Mouse (Mus musculus): ENCODE measurements around the gene Aff3. TPM values are rescaled to one million over a fixed set of nuclear protein-coding genes. Genes with fewer than 3 reads are reported as not detected.

Gene Aff3
- polyA plus RNA-seq, 1 experiment from 2014 or later, result 2.1 TPM

DNA sequence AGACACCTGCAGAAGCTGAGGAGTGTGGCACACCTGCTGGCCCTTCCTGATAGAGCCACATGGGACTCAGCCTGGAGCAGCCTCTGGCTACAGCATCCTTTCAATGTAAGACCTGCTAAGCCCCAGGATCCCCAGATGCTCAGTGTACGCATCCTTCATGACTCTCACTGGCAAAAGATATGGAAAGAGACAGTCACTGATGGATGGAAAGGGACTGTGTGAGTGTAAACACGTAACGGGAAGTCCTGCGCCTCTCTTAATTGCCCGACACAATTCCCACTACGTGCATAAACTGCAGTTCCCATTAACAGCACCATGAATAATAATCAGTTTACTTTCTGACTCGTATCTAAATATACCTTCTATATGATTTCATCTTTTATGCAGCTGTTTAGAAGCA, 275.2 kb downstream of the Aff3 start:
- no peaks in the 10 kb centered on the region for H3K36me3 ChIP-seq (ENCODE audit: control insufficient read depth, insufficient read depth)
- H3K9ac ChIP-seq (ENCODE audit: low read depth, low read length), result no peak overlapping the region
- WGBS, result 75% methylated on average over 7 of the region's 7 CpGs
- no peaks in the 10 kb centered on the region for H3K27me3 ChIP-seq (replicated peaks; ENCODE audit: control insufficient read depth, insufficient read depth, low read length)
- H3K27ac ChIP-seq (ENCODE audit: low read depth, low read length), result no peak overlapping the region
- no peak overlapping the region for H3K4me2 ChIP-seq (replicated peaks; ENCODE audit: low read depth)
- TF ChIP-seq CTCF (IDR thresholded peaks at IDR 0.05; ENCODE audit: low read depth), result no peak
- no peaks in the 10 kb centered on the region for H3K9me3 ChIP-seq (ENCODE audit: control insufficient read depth)
- no peak overlapping the region for H3K4me3 ChIP-seq (ENCODE audit: low read depth, low read length)
- no peaks in the 10 kb centered on the region for H3K4me1 ChIP-seq (replicated peaks; ENCODE audit: control insufficient read depth, insufficient read depth, low read length)
- no peak for ATAC-seq

DNA sequence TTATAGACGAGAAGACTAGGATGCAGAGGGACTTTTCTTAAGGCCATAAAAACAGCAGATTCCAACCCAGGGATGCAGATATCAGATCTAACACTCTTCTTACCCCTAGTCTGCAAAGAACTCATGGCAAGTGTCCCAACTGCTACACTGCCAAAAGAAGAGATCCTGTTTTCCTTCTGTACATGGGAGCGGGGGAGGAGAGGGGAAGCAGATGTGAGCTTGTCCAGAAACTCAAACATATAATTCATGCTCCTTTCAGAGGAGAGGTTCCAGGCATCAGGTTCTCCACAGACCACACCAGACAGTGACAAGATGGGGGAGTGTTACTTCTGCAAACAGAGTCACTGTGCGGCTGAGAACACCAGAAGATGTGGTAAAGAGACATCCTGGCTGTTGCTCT, 276.3 kb downstream of the Aff3 start:
- Histone ChIP-seq H3K27me3 (replicated peaks; ENCODE audit: control insufficient read depth, insufficient read depth, low read length) (no peaks in the 10 kb centered on the region), H3K36me3 (ENCODE audit: control insufficient read depth, insufficient read depth) (no peaks in the 10 kb centered on the region), H3K4me1 (replicated peaks; ENCODE audit: control insufficient read depth, insufficient read depth, low read length) (no peaks in the 10 kb centered on the region), H3K4me2 (replicated peaks; ENCODE audit: low read depth) (no peak overlapping the region), H3K27ac (ENCODE audit: low read depth, low read length) (no peak overlapping the region), H3K4me3 (ENCODE audit: low read depth, low read length) (no peak overlapping the region), H3K9ac (ENCODE audit: low read depth, low read length) (no peak overlapping the region), H3K9me3 (ENCODE audit: control insufficient read depth) (no peaks in the 10 kb centered on the region)
- ATAC-seq, result no peak
- TF ChIP-seq CTCF (IDR thresholded peaks at IDR 0.05; ENCODE audit: low read depth), result no peak
- 62% methylated on average over 3 of the region's 3 CpGs for WGBS

DNA sequence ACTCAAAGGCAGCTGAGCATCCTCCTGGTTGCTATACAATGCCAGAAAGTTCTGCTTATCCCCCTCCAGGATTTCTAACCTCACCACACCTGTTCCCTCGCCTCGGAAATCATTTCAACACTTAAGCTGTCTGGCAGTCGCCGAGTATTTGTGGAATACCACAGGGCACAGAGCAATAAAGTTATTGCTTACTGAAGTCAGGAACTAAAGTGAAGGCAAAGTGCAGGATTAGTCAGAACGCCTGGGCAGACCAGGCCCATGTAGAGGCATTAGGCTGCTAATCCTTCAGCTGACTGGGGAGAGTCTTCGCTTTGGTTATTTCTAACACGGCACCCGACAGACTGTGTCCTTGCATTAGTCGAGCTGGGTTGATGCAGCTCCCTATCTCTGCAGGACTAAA, 277.3 kb downstream of the Aff3 start:
- Histone ChIP-seq H3K27me3 (replicated peaks; ENCODE audit: control insufficient read depth, insufficient read depth, low read length) (no peaks in the 10 kb centered on the region), H3K4me2 (replicated peaks; ENCODE audit: low read depth) (no peak overlapping the region), H3K9ac (ENCODE audit: low read depth, low read length) (no peak overlapping the region), H3K4me3 (ENCODE audit: low read depth, low read length) (no peak overlapping the region), H3K27ac (ENCODE audit: low read depth, low read length) (no peak overlapping the region), H3K9me3 (ENCODE audit: control insufficient read depth) (no peaks in the 10 kb centered on the region), H3K4me1 (replicated peaks; ENCODE audit: control insufficient read depth, insufficient read depth, low read length) (no peaks in the 10 kb centered on the region), H3K36me3 (ENCODE audit: control insufficient read depth, insufficient read depth) (no peaks in the 10 kb centered on the region)
- 40% methylated on average over 9 of the region's 9 CpGs for WGBS
- TF ChIP-seq CTCF (IDR thresholded peaks at IDR 0.05; ENCODE audit: low read depth), result no peak
- ATAC-seq, result no peak

DNA sequence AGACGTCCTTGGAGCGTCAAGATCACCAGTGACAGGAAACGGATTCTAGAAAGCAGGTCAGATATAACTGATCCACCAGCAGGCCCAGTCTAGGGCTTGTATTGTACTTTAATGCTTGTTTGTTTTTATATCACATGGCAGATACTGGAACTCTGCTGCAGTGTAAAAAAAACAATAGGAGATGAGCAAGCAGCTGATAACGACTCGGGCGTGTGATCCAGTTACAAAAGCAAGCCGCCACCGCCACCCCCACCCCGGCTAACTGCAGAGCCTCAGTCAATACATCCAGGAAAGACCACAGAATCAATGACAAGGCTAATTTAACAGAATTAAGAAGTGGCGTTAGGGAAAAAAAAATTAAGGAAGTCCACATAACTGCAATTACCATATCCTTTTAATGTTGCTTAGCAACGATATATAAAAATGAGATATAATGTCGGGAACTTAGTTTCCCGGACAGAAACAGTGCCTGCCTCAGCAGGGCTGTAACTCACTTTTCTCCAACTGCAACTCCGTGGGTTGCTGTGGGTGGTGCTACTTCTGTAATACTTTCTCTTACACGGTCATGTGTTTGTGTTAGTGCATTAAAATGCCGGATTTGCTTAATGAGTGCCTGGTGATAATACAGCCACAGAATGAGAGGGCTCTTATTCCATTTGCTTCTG, 280.2 kb downstream of the Aff3 start:
- TF ChIP-seq CTCF (IDR thresholded peaks at IDR 0.05; ENCODE audit: low read depth), result no peak
- no peak overlapping the region for H3K27ac ChIP-seq (ENCODE audit: low read depth, low read length)
- no peaks in the 10 kb centered on the region for H3K4me1 ChIP-seq (replicated peaks; ENCODE audit: control insufficient read depth, insufficient read depth, low read length)
- WGBS, result 41% methylated on average over 16 of the region's 16 CpGs
- no peaks in the 10 kb centered on the region for H3K27me3 ChIP-seq (replicated peaks; ENCODE audit: control insufficient read depth, insufficient read depth, low read length)
- H3K9me3 ChIP-seq (ENCODE audit: control insufficient read depth), result no peaks in the 10 kb centered on the region
- H3K4me3 ChIP-seq (ENCODE audit: low read depth, low read length), result no peak overlapping the region
- H3K36me3 ChIP-seq (ENCODE audit: control insufficient read depth, insufficient read depth), result no peaks in the 10 kb centered on the region
- ATAC-seq, result no peak
- H3K9ac ChIP-seq (ENCODE audit: low read depth, low read length), result no peak overlapping the region
- no peak overlapping the region for H3K4me2 ChIP-seq (replicated peaks; ENCODE audit: low read depth)

DNA sequence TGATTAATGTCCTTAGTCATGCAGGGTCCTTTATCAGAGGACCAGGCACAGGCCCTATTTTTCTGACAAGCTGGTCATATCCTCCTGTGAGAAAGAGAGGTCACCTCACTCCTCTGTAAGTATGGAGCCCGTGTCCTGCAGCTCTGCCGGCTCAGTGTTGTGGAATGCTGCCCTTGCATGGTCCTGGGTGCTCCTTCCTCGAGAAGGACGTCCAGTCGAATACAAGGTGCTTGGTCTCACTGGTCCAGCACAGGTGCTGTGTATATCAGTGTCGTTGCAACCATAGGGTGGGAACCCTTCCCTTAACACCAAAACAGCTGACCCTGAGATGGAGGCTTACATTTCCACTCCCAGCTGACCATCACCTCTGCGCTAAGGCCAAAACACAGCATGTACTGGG, 280.7 kb downstream of the Aff3 start:
- Histone ChIP-seq H3K27me3 (replicated peaks; ENCODE audit: control insufficient read depth, insufficient read depth, low read length) (no peaks in the 10 kb centered on the region), H3K9ac (ENCODE audit: low read depth, low read length) (no peak overlapping the region), H3K4me1 (replicated peaks; ENCODE audit: control insufficient read depth, insufficient read depth, low read length) (no peaks in the 10 kb centered on the region), H3K9me3 (ENCODE audit: control insufficient read depth) (no peaks in the 10 kb centered on the region), H3K4me2 (replicated peaks; ENCODE audit: low read depth) (no peak overlapping the region), H3K4me3 (ENCODE audit: low read depth, low read length) (no peak overlapping the region), H3K27ac (ENCODE audit: low read depth, low read length) (no peak overlapping the region), H3K36me3 (ENCODE audit: control insufficient read depth, insufficient read depth) (no peaks in the 10 kb centered on the region)
- no peak for ATAC-seq
- TF ChIP-seq CTCF (IDR thresholded peaks at IDR 0.05; ENCODE audit: low read depth), result no peak
- WGBS, result 79% methylated on average over 7 of the region's 7 CpGs

DNA sequence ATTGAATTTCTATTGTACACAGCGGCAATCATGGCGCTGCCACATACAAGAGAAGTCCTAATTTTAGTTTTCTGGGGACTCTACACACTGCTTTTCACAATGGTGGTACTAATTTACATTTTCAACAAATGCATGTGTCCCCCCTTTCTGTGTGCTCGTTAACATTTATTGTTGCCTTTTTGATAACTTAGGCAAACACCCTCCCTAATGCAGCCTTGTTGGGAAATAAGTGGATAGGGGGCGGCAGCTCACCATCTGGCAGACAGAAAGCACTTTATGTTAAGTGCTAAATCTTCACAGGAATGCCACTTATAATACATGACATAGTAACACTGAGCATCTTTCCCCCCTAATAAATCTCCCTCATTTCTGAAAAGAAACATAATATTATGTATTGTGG, 282.1 kb downstream of the Aff3 start:
- no peak overlapping the region for H3K27ac ChIP-seq (ENCODE audit: low read depth, low read length)
- no peaks in the 10 kb centered on the region for H3K4me1 ChIP-seq (replicated peaks; ENCODE audit: control insufficient read depth, insufficient read depth, low read length)
- no peak overlapping the region for H3K4me2 ChIP-seq (replicated peaks; ENCODE audit: low read depth)
- H3K36me3 ChIP-seq (ENCODE audit: control insufficient read depth, insufficient read depth), result no peaks in the 10 kb centered on the region
- H3K27me3 ChIP-seq (replicated peaks; ENCODE audit: control insufficient read depth, insufficient read depth, low read length), result no peaks in the 10 kb centered on the region
- H3K9ac ChIP-seq (ENCODE audit: low read depth, low read length), result no peak overlapping the region
- WGBS, result 77% methylated on average over 4 of the region's 4 CpGs
- H3K4me3 ChIP-seq (ENCODE audit: low read depth, low read length), result no peak overlapping the region
- TF ChIP-seq CTCF (IDR thresholded peaks at IDR 0.05; ENCODE audit: low read depth), result no peak
- no peak for ATAC-seq
- no peaks in the 10 kb centered on the region for H3K9me3 ChIP-seq (ENCODE audit: control insufficient read depth)

DNA sequence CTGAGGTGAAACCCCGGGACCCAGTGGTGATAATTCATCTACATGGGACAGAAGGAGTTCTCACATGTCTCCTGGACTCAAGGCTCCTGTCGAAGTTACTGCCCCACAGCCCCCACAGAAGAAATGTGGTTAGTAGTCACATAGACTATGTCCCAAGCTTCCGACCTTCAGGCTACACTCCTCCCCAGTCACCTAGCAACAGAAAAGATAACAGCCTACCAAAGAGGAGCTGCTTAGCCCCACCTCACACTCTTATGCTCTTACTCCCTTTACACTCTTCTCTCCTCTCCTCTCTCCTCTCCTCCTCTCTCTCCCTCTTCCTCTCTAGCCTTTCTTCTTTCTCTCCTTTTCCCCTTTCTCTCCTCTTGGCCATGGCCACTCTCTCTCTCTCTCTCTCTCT, 286.8 kb downstream of the Aff3 start:
- WGBS, result 66% methylated on average over 3 of the region's 3 CpGs
- H3K36me3 ChIP-seq (ENCODE audit: control insufficient read depth, insufficient read depth), result no peaks in the 10 kb centered on the region

More for the DNA sequence above, 286.8 kb downstream of the Aff3 start:
- Histone ChIP-seq H3K9ac (ENCODE audit: low read depth, low read length) (no peak overlapping the region), H3K27me3 (replicated peaks; ENCODE audit: control insufficient read depth, insufficient read depth, low read length) (no peaks in the 10 kb centered on the region), H3K27ac (ENCODE audit: low read depth, low read length) (no peak overlapping the region), H3K4me1 (replicated peaks; ENCODE audit: control insufficient read depth, insufficient read depth, low read length) (no peaks in the 10 kb centered on the region), H3K4me2 (replicated peaks; ENCODE audit: low read depth) (no peak overlapping the region), H3K4me3 (ENCODE audit: low read depth, low read length) (no peak overlapping the region), H3K9me3 (ENCODE audit: control insufficient read depth) (no peaks in the 10 kb centered on the region)
- ATAC-seq, result no peak
- no peak for TF ChIP-seq CTCF (IDR thresholded peaks at IDR 0.05; ENCODE audit: low read depth)
